Mouse (Mus musculus): Measurements from ENCODE around the gene Sv2a.

DNA sequence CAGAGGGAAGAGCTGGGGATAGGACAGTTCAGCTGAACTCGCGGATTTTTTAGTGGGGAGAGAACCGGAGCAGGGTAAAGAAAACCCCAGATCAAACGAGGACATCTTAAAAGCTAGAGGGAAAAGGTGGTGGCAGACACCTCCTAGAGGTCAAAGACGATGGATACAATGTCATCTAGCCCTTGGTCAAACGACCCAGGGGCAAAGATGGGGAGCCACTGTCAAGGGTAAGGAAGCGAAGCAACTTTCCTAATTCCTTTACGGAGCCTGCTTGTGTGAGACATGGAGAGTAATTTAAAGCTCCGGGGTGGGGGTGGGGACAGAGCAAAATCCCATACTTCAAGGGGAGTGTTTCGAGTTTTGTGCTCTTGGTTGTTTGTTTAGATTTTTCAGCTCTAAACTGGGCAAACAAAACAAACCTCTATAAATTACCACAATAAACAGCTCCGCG lies 38.3 kb downstream of the Sv2a start:
- TF ChIP-seq POLR2A (IDR thresholded peaks at IDR 0.05; ENCODE audit: control insufficient read depth, extremely low read depth, insufficient read depth, low read length, poor library complexity) (no peak), CTCF (IDR thresholded peaks at IDR 0.05; ENCODE audit: borderline replicate concordance, control insufficient read depth, extremely low read depth, insufficient read depth, low read length, poor library complexity) (no peak)
